Mouse (Mus musculus) monocyte, adult 5-6 weeks (primary cell): ENCODE measurements around the gene Zbtb39. TPM values are rescaled to one million over a fixed set of nuclear protein-coding genes. Genes with fewer than 3 reads are reported as not detected.
"Not testable (repeated sequence)": the region's sequence is repeated elsewhere in the genome, so short reads cannot be mapped to it uniquely, and the experiment has no call there.

ENCODE experiments used
- ATAC-seq: fragments of 153-309, 156-312 bp; replicated peaks from 2 replicates; pipeline ENCODE4 v1.8.0; 2017; ENCODE audit warnings: mild to moderate bottlenecking; ENCODE audit not compliant: low TSS enrichment, insufficient number of reproducible peaks, severe bottlenecking, poor library complexity, low FRiP score
- total RNA-seq: library from RNA; stranded (forward); fragments of 200-1000, 200-491, 200-594 nt; gene quantifications from 3 replicates; pipeline ENCODE4 v1.2.3, GENCODE M21; 2017

Gene Zbtb39
- total RNA-seq, 1 experiment from 2014 or later, result 4.8 TPM

DNA sequence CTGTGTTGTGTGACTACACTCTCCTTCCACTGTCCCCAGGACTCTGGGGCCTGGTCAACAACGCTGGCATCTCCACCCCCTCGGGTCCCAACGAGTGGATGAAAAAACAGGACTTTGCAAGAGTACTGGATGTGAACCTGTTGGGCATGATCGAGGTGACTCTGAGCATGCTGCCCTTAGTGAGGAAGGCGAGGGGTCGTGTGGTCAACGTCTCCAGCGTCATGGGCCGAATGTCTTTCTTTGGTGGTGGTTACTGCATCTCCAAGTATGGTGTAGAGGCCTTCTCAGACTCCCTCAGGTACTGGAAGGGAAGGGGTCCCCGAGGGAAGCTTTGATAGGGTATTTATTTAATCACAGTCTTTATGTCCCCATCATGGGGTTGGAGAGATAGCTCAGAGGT, 23.6 kb downstream of the Zbtb39 start:
- ATAC-seq, result not testable (repeated sequence)

DNA sequence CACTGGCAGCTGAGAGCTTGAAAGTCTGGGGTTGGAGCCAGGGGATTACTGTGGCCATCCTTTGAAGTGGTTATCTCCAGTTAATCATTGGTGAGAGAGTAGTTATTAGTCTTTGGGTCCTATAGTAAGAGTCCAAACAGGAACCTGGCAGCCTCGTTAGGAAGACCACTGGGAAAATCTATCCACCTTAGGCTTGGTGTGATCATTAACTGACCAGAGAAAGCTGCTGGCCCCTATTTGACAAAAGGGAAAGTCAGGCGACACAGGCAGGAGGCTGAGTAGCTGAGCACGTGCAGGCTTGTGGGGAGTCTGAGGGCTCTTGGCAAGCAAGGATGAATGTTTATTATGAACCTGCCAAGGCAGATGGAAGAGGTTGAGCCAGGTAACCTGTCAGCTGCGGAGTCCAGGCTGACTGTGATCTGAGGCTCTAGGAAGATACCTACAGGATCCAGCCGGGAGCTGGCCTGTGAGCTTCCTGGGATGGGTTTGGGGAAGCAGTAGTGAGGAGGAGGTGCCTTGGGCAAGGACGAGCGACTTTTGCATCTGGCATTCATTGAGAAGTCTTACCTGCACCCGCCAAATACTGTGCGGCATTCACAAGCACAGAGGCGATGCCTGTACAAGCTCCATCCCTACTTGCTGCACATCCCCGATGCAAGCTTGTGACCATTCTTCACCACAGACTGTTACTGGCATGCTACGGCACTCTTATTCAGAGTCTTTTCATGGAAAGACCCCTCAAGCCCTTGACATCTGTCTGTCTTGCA, 24.8 kb downstream of the Zbtb39 start:
- no peak for ATAC-seq

GRCm38 (mm10) chr10:127766564-127766963, 27.2 kb downstream of the Zbtb39 start:
- ATAC-seq, result no peak

DNA sequence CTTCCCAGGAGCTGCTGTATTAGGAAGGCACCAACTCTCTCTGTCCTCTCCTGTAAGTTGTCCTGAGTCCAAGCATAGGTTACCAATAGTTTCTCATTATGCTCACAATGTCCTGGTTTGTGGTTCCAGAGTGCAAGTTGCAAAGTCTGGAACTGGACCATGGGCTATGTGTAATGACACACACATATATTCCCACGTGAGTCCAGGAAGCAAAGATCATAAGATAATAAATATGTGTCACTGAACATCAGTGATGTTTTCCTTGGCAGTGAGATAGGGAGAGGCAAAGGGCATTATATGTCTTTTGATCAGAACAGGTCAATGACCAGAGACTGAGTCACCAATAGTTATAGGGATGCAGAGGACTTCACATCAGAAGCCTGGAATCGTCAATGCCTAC, 36.7 kb downstream of the Zbtb39 start, which contains the start of gene Rdh9:
TSS of gene Rdh9 (plus strand) at position 376 of the 400 bp plus-strand sequence.
- ATAC-seq, result no peak

DNA sequence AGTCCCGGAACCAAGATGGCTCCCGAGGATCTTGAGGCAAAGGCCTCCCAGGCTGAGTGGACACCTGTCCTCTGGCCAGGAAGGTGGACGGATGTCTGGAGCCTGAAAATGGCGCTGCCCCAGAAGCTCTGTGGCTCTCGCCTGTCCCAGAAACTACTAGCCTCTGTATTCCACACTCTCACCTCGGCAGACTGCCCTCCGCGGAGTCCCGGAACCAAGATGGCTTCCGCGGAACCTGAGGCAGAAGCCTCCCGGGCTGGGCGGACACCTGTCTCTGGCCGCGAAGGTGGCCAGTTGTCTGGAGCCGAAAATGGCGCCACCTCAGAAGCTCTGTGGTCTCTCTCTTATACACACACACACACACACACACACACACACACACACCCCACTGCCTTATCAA, 43.0 kb downstream of the Zbtb39 start:
- ATAC-seq, result not testable (repeated sequence)

GRCm38 (mm10) chr10:127785411-127785810, 46.1 kb downstream of the Zbtb39 start:
- not testable (repeated sequence) for ATAC-seq

Other genes starting within 250 kb of the Zbtb39 start
- gene Stac3, start 237.9 kb upstream of the Zbtb39 start, total RNA-seq, result 0.32 to 9.8 TPM (median 1.4 TPM) in 3 replicates
- gene Ndufa4l2, start 224.6 kb upstream of the Zbtb39 start, total RNA-seq, result not detected in 3 replicates
- 7.9 to 28.8 TPM (median 11.5 TPM) in 3 replicates for gene Shmt2, start 217.1 kb upstream of the Zbtb39 start, total RNA-seq
- not detected in 3 replicates for gene Nxph4, start 205.0 kb upstream of the Zbtb39 start, total RNA-seq
- gene Lrp1, start 118.4 kb upstream of the Zbtb39 start, total RNA-seq, result 147 to 219 TPM (median 171 TPM) in 3 replicates
- 171 to 211 TPM (median 204 TPM) in 3 replicates for gene Stat6, start 96.6 kb upstream of the Zbtb39 start, total RNA-seq
- gene Nemp1, start 72.6 kb upstream of the Zbtb39 start, total RNA-seq, result 16.1 to 28.4 TPM (median 17.2 TPM) in 3 replicates
- gene Nab2, start 71.0 kb upstream of the Zbtb39 start, total RNA-seq, result 12.6 to 35.9 TPM (median 17.8 TPM) in 3 replicates
- gene Myo1a, start 34.4 kb upstream of the Zbtb39 start, total RNA-seq, result 1.6 TPM in 1 of 3 replicates, not detected in the others
- gene Tac2, start 15.1 kb upstream of the Zbtb39 start, total RNA-seq, result not detected in 3 replicates
- not detected in 3 replicates for gene Gpr182, start 12.2 kb downstream of the Zbtb39 start, total RNA-seq
- not detected in 3 replicates for gene Rdh1, start 20.2 kb downstream of the Zbtb39 start, total RNA-seq
- gene Rdh16f1, start 20.2 kb downstream of the Zbtb39 start, total RNA-seq, result not detected in 3 replicates
- gene Rdh9, start 36.8 kb downstream of the Zbtb39 start, total RNA-seq, result 0.19 to 1.2 TPM (median 1.0 TPM) in 3 replicates
- not detected in 3 replicates for gene Rdh16, start 61.6 kb downstream of the Zbtb39 start, total RNA-seq
- gene Rdh19, start 110.4 kb downstream of the Zbtb39 start, total RNA-seq, result not detected in 3 replicates
- gene Rdh16f2, start 126.9 kb downstream of the Zbtb39 start, total RNA-seq, result not detected in 3 replicates
- gene Rdh7, start 149.3 kb downstream of the Zbtb39 start, total RNA-seq, result not detected in 3 replicates
- not detected in 3 replicates for gene Sdr9c7, start 159.0 kb downstream of the Zbtb39 start, total RNA-seq